Mouse (Mus musculus): ENCODE data around the gene Slc44a4. TPM values are rescaled to one million over a fixed set of nuclear protein-coding genes. Genes with fewer than 3 reads are reported as not detected.
A peak's percentile ranks its signal among the peaks of the same experiment; 100 is the strongest.
"Not testable (repeated sequence)": the region's sequence is repeated elsewhere in the genome, so short reads cannot be mapped to it uniquely, and the experiment has no call there.

The Slc44a4 gene
- polyA plus RNA-seq, 1 experiment from 2014 or later = 0.08 TPM

- WGBS = 72% methylated on average over 4 of the region's 4 CpGs
Measured at GRCm38 (mm10) chr17:34943128-34943815, 29.0 kb downstream of the Slc44a4 start.

GRCm38 (mm10) chr17:34944362-34944761, 30.1 kb downstream of the Slc44a4 start:
- Histone ChIP-seq H3K4me3 (no peak overlapping the region), H3K9ac (no peak overlapping the region), H3K27ac (ENCODE audit: poor library complexity, severe bottlenecking) (no peak overlapping the region), H3K9me3 (replicated peaks) (no peaks in the 10 kb centered on the region), H3K27me3 (replicated peaks) (no peaks in the 10 kb centered on the region), H3K36me3 (peaks cover 1% of the 10 kb centered on the region), H3K4me2 (no peak overlapping the region), H3K4me1 (replicated peaks) (peaks cover 9% of the 10 kb centered on the region)
- ATAC-seq (ENCODE audit: insufficient number of reproducible peaks, low FRiP score) = no peak

More at GRCm38 (mm10) chr17:34943128-34943815, 29.0 kb downstream of the Slc44a4 start:
- no peak overlapping the region for H3K27ac ChIP-seq (ENCODE audit: poor library complexity, severe bottlenecking)
- no peak overlapping the region for H3K9ac ChIP-seq
- H3K4me2 ChIP-seq = no peak overlapping the region
- peaks cover 9% of the 10 kb centered on the region for H3K4me1 ChIP-seq (replicated peaks)
- no peak for ATAC-seq (ENCODE audit: insufficient number of reproducible peaks, low FRiP score)
- H3K9me3 ChIP-seq (replicated peaks) = no peaks in the 10 kb centered on the region
- no peaks in the 10 kb centered on the region for H3K36me3 ChIP-seq
- no peaks in the 10 kb centered on the region for H3K27me3 ChIP-seq (replicated peaks)
- no peak overlapping the region for H3K4me3 ChIP-seq

GRCm38 (mm10) chr17:34946486-34947140, 32.3 kb downstream of the Slc44a4 start:
- Histone ChIP-seq H3K36me3 (peaks cover 23% of the 10 kb centered on the region), H3K4me2 (no peak overlapping the region), H3K27me3 (replicated peaks) (no peaks in the 10 kb centered on the region), H3K27ac (ENCODE audit: poor library complexity, severe bottlenecking) (no peak overlapping the region), H3K4me1 (replicated peaks) (peaks cover 21% of the 10 kb centered on the region), H3K4me3 (no peak overlapping the region), H3K9ac (no peak overlapping the region), H3K9me3 (replicated peaks) (no peaks in the 10 kb centered on the region)
- no peak for ATAC-seq (ENCODE audit: insufficient number of reproducible peaks, low FRiP score)
- WGBS = 86% methylated on average over 5 of the region's 5 CpGs

- WGBS = 26% methylated on average over 8 of the region's 8 CpGs
- no peak for ATAC-seq (ENCODE audit: insufficient number of reproducible peaks, low FRiP score)
- peaks cover 18% of the 10 kb centered on the region for H3K4me1 ChIP-seq (replicated peaks)
- no peak overlapping the region for H3K27ac ChIP-seq (ENCODE audit: poor library complexity, severe bottlenecking)
- H3K4me3 ChIP-seq = no peak overlapping the region
- peaks cover 23% of the 10 kb centered on the region for H3K36me3 ChIP-seq
- H3K4me2 ChIP-seq = no peak overlapping the region
- H3K27me3 ChIP-seq (replicated peaks) = no peaks in the 10 kb centered on the region
- H3K9me3 ChIP-seq (replicated peaks) = no peaks in the 10 kb centered on the region
- no peak overlapping the region for H3K9ac ChIP-seq
Measured at GRCm38 (mm10) chr17:34947606-34948005, 33.3 kb downstream of the Slc44a4 start.

DNA sequence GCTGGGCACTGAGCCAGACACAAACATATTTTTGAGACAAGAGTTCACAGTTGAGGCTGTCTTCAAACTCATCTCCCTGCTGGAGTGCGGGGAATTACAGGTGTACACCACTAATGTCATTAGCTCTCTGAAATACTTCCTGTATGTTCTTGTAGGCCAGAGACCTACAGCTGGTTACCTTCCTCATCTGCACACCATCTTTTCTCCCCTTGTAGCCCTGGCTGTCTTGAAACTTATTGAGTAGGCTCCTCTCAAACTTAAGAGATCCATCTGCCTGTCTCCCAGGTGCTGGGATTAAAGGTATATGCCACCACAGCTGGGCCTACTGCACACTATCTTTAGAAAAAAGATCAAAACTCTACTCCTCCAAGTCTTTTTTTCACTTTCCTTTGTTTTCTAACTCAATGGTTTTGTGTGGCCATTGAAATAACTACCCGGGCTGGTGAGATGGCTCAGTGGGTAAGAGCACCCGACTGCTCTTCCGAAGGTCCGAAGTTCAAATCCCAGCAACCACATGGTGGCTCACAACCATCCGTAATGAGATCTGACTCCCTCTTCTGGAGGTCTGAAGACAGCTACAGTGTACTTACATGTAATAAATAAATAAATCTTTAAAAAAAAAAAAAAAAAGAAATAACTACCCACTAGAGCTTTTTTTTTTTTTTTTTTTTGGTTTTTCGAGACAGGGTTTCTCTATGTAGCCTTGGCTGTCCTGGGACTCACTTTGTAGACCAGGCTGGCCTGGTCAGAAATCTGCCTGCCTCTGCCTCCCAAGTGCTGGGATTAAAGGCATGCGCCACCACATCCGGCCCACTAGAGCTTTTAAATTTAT, 34.7 kb downstream of the Slc44a4 start:
- 65% methylated on average over 9 of the region's 9 CpGs for WGBS
- H3K36me3 ChIP-seq = peaks cover 23% of the 10 kb centered on the region
- H3K27me3 ChIP-seq (replicated peaks); ATAC-seq (ENCODE audit: insufficient number of reproducible peaks, low FRiP score); H3K9ac ChIP-seq; H3K4me3 ChIP-seq; H3K27ac ChIP-seq (ENCODE audit: poor library complexity, severe bottlenecking); H3K4me2 ChIP-seq; H3K9me3 ChIP-seq (replicated peaks): not testable (repeated sequence)
- peaks cover 18% of the 10 kb centered on the region for H3K4me1 ChIP-seq (replicated peaks)

- WGBS = 39% methylated on average over 4 of the region's 4 CpGs
- Histone ChIP-seq H3K4me2 (no peak overlapping the region), H3K4me3 (no peak overlapping the region), H3K4me1 (replicated peaks) (peaks cover 14% of the 10 kb centered on the region), H3K27me3 (replicated peaks) (no peaks in the 10 kb centered on the region), H3K9me3 (replicated peaks) (no peaks in the 10 kb centered on the region), H3K27ac (ENCODE audit: poor library complexity, severe bottlenecking) (0 out of 2 replicates have a peak overlapping the region, but pooled peaks have one; percentile 23), H3K9ac (no peak overlapping the region), H3K36me3 (peaks cover 23% of the 10 kb centered on the region)
- ATAC-seq (ENCODE audit: insufficient number of reproducible peaks, low FRiP score) = no peak
Measured at GRCm38 (mm10) chr17:34949553-34949969, 35.3 kb downstream of the Slc44a4 start.

- Histone ChIP-seq H3K4me3 (peak overlapping the region; percentile 94), H3K9me3 (replicated peaks) (no peaks in the 10 kb centered on the region), H3K27me3 (replicated peaks) (peaks cover 7% of the 10 kb centered on the region; the same call in 1 of the 2 replicates), H3K4me1 (replicated peaks) (peaks cover 14% of the 10 kb centered on the region), H3K9ac (peak overlapping the region; percentile 99), H3K36me3 (peaks cover 23% of the 10 kb centered on the region), H3K27ac (ENCODE audit: poor library complexity, severe bottlenecking) (peak overlapping the region; percentile 77), H3K4me2 (peak overlapping the region; percentile 91)
- no peak for ATAC-seq (ENCODE audit: insufficient number of reproducible peaks, low FRiP score)
- 38% methylated on average over 10 of the region's 10 CpGs for WGBS
Measured at GRCm38 (mm10) chr17:34950514-34951455, 36.5 kb downstream of the Slc44a4 start.

- peak overlapping the region; percentile 94 for H3K4me3 ChIP-seq
- peak overlapping the region; percentile 99 for H3K9ac ChIP-seq
- under 1% methylated on average over 29 of the region's 29 CpGs for WGBS
- peaks cover 14% of the 10 kb centered on the region for H3K4me1 ChIP-seq (replicated peaks)
- H3K4me2 ChIP-seq = peak overlapping the region; percentile 91
- peaks cover 23% of the 10 kb centered on the region for H3K36me3 ChIP-seq
- no peak for ATAC-seq (ENCODE audit: insufficient number of reproducible peaks, low FRiP score)
- H3K9me3 ChIP-seq (replicated peaks) = no peaks in the 10 kb centered on the region
- H3K27ac ChIP-seq (ENCODE audit: poor library complexity, severe bottlenecking) = peak overlapping the region; percentile 77
- H3K27me3 ChIP-seq (replicated peaks) = peaks cover 11% of the 10 kb centered on the region; the same call in 1 of the 2 replicates
Measured at GRCm38 (mm10) chr17:34951636-34952377, 37.5 kb downstream of the Slc44a4 start.

DNA sequence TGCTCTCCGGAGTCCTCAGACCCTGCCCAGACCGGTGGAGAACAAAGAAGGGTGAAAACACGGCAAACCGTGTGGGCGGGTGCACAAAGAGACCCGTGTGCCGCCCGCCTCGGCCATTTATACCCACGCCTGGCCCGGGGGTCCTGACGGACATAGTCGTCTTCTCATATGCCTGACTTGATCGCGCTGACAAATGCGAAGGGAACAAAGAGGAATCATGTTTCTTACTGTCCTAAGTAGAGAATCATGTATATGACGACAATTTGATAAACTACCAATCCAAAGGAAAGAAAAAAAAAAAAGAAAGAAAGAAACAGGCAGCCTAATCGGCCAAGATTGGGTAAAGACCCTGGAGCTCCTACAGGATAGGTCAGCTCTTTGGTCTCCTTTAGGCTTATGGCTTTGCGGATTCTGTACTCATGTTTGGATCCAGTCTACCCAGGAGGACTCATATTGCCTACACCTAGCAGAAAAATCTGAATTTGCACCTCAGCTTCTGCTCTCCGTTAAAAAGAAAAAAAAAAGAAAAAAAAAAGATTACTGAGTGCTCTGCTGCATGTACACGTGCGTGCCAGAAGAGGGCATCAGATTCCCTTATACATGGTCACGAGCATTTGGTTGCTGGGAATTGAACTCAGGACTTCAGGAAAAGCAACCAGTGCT, 38.2 kb downstream of the Slc44a4 start:
- Histone ChIP-seq H3K4me1 (replicated peaks) (peaks cover 14% of the 10 kb centered on the region), H3K9me3 (replicated peaks) (no peaks in the 10 kb centered on the region), H3K4me3 (peak overlapping the region; percentile 94), H3K36me3 (peaks cover 23% of the 10 kb centered on the region), H3K27me3 (replicated peaks) (peaks cover 13% of the 10 kb centered on the region; the same call in 1 of the 2 replicates), H3K4me2 (peak overlapping the region; percentile 91), H3K27ac (ENCODE audit: poor library complexity, severe bottlenecking) (peak overlapping the region; percentile 77), H3K9ac (peak overlapping the region; percentile 99)
- ATAC-seq (ENCODE audit: insufficient number of reproducible peaks, low FRiP score) = peak; percentile 83
- under 1% methylated on average over 23 of the region's 23 CpGs for WGBS

Data from heart, embryonic 12.5 days (tissue).